Mouse (Mus musculus) mouse trophoblast stem cell (cell line): ENCODE measurements at regions not wholly inside any gene's neighbourhood (a gene's known extent, or its start where the extent isn't known, plus 50 kb on each side); places are given as distances from the start of the nearest gene placed in this dataset.

Source experiments
- in situ Hi-C, 2 experiments: fragments of 300-500 bp; cut with MseI, MboI; formaldehyde crosslinking; loops; 2 replicates in 1 of 2; 3 replicates in 1 of 2; pipeline ENCODE4 v1.15.1; 2025

DNA sequence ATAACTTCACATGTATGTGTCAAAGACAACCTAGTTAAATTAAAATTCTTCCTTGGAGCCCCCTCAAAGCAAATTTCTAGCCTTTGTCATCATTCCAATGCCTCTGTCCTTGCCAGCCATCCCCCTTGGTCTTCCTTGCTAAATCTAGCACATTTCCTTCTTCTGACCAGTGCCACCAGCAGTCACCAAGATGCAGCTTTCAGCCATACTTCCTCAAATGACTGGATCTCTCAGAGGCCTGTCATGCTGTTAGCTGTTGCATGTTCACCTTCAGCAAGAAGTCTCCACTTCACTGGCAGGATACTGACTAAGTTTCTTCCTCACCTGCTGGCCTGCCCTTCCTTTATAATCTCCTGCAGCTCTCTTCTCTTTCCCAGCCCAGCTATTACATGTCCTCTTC lies 261.3 kb downstream of the Pik3r1 start:
- in situ Hi-C loops = no loop called here

DNA sequence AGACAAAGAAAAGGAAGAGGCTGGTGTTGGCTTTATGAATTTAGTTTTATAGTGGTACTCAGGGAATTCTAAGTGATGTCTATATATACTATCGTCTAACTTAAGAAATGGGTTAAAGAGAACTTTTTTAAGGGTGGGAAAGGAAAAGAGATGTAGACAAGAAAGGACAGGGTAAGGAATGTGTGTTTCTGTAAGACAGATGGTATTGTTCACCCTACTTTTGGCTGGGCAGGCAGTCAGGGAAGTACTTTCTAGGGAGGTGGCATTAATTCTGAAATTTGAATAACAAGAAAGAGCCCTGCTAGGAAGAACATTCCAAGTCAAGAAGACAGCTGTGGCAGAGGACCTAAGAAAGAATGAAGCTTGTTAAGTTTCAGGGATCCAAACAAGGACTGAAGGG lies 263.0 kb downstream of the Pik3r1 start:
- in situ Hi-C loops = no loop called here

DNA sequence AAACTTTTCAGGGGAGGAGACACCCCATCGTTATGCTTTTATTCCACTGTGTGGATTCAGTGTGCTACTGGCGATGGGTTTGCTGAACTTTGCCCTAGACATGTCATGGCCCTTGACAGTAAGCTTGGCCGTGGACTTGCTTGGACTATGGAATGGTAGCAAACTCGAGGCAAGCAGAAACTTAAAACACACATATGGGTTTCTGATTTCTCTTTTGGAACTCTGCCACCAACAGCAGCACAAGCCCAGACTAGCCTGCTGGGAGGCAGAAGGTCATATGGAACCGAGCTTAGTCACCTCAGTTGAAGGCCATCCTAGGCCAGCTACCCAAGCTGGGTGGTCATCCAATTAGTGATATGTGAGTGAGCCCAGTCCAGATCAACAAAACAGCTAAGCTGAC lies 263.8 kb downstream of the Pik3r1 start:
- in situ Hi-C loops = no loop called here

DNA sequence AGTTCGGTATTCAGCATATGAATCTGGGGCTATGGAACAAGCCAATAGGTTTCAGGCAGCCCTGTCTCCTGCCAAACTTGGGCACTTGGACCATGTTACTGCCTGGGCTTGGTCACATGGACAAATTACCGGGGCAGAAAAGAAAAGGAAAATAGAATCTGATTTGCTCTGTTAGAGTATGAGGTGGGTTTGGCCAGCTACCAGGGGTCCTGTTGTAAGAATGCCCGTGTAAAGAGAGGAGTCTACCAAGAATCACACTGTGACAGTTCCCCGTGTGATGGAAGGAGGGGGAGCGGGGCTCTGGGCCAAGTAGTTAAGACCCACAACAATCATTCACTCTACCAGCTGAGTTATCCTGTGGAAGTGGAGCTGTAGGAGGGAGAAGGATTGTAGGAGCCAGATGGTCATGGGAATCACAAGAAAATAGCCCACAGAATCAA lies 266.2 kb downstream of the Pik3r1 start:
- in situ Hi-C loops = no loop called here

DNA sequence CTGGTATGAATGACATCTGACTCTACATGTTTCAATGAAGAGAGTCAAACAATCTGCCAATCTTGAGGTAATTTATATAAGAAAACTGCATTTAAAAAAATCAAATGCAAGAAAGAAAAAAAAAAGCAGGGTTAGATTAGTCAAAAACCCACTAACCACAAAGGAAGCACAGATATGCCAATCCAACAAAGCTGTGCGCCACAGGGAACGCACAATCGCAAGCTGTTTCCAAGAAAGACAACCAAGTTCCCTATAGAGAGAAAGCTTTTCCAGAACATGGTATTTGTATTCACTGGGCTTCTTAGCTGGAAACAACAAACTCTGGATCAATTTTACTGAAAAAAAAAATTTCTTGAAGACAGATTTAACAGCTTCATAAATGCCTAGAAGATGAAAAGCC lies 267.0 kb downstream of the Pik3r1 start:
- in situ Hi-C loops = no loop called here

DNA sequence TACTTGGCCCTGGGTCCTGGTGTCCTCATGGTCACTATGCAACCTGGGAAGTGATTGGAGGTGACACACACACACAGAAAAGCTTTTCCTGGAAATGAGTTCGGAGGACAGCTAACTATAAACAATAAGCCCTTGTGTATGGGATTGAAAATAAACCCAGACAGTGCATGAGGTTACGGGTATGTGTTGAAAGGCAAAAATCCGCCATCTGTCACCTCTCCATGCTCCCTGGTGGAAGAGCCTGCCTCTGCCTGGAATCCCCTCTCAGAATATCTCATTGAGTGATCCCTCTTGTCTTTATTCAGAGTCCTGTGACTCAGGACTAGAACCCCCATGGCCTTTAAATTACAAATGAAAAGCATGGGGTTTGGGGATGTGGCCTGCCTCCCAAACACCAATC lies 276.2 kb downstream of the Pik3r1 start:
- in situ Hi-C loops = no loop called here

DNA sequence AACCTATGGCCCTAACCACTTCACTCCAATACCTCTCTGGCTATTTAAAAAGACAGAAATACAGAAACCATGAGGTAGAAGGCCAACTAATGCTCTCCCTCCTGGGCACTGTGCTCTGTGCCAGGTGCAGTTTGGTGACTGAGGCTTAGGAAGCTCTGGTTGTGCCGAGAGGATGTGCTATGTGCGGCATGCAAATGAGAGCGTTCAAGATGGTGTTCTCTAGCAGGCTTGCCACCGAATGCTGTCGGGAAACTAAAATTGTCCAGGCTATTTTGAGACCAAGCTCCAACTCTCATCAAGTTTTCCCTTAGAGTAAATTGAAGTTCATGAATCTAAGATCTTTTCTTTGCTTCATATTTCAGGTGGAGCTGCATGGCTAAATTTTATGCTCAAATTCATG lies 277.1 kb downstream of the Pik3r1 start:
- in situ Hi-C loops = no loop called here

DNA sequence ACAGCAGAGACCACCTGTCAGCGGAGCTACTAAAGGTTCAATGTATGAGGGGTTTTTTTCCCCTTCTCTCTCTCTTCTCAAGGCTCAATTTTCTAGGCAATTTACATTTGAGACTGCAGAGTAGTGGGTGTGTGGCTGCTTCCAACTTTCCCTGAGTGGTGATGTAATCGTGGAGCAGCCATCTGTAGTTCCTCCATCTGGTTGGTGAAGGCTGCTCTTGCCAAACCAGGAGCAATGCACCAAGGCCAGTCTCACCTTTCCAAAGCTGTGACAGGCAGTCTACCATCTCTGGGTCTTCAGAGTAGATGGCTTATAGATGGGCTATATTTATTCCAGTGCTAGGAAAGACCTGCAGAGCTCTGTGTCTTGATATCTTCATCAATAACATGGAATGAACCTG lies 280.4 kb downstream of the Pik3r1 start:
- in situ Hi-C loops = no loop called here

DNA sequence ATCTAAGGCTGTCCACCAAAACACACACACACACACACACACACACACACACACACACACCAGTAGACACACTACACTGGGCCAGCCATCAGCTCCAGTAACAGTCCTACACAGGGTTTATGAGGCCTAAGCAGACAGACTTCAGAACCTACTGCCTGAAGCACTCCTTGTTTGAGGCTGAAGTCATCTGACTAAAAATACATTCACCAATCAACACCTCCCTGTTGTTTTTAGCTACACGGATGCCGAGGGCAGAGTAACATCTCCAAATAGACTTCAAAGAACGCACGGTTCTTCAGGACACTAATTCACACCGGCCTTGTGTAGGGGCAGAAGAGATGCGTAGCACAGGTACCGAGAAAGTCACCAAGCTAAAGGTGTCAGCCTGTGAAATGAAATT lies 282.2 kb downstream of the Pik3r1 start:
- in situ Hi-C loops = no loop called here

DNA sequence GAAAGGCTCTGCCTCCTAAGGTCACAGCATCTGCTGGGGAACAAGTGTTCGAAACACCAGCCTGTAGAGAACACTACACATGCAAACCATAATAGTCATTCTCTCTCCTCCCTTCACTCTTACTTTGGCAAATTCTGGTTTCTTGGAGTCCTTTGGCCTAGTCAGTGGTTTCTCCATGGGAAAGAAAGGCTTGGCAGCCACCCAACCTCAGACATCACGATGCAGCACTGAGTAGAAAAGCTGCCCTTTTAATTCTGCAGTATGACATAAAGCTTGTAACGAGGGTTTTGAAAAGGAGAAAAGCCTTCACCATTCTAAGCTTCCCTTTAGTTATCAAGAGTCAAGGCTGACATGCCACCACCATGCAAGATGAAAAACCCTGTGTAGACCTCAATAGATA lies 284.2 kb downstream of the Pik3r1 start:
- in situ Hi-C loops = no loop called here

DNA sequence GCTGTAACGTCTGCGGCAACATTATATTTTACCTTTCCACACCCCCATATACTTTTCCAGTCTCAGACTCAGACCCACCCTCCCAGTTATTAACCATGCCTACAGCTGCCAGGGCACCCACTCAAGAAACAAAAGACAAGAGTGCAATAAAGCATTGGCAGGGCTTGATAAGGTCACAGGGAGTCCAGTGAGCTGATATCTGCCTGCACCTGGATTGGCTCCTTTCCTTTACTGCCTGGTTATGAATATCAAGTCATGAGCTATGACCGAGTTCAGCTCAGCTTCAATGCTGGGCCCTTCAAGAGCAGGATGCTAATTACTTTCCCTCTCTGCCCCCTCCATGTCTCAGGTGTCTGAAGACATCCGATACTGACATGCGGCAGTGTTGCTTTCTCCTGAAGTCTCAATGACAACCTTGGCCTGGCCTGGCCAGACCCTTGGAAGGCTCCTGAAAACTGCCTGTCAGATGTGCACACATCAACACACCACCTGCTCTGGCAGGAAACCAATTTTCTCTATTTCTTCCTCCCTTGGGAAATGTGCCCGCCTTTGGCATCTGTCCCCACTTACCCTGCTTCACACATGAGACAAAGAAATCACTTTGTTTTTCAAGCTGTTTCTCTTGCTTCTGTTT lies 286.3 kb downstream of the Pik3r1 start:
- in situ Hi-C loops = no loop called here

DNA sequence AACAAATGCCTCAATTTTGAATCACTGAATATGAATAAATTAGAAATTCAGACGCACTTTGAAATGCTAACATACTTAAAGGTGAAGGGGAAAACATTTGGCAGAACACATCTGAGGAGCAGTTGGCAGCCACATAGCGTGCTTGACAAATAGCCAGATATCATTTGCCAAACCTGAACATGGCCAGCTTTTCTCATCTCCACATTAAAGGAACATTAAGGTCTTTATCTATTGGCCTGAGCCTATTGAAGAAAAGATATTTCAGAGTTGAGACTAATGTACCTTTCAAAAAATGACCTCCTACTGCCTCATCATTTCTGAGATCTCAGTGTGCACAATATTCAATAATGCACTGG lies 288.7 kb downstream of the Pik3r1 start:
- in situ Hi-C loops = no loop called here

DNA sequence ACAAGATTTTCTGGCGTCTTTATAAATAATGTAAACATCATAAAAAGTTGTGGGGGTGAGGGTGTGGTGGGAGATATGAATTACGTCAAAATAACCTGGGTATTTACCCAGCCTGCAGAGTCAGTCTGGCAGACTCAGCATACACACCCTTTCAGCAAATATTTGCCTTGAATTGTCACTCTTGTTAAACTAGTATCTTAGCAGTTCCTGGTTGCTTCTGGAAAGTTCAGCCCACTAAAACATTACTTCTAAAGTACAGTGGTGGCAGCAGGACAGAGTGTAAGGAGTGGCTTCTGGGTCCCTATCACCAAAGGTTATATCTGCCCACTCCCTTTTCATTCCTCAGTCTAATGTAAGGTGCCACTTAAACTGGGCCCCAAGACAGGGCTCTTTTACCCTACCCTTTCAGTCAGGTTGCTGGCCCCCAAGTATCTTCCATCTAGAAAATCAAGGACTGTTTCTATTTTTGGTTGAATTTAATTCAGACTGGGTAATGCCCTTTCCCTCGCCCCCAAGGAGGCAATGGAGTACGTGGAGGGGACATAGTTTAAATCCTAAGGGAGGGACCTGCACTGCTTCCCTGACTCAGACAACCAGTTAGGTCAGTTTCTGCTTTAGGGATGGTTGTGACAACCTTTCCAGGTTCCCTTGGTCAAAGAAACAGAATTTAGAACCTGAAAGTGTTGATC lies 289.3 kb downstream of the Pik3r1 start:
- in situ Hi-C loops = no loop called here

DNA sequence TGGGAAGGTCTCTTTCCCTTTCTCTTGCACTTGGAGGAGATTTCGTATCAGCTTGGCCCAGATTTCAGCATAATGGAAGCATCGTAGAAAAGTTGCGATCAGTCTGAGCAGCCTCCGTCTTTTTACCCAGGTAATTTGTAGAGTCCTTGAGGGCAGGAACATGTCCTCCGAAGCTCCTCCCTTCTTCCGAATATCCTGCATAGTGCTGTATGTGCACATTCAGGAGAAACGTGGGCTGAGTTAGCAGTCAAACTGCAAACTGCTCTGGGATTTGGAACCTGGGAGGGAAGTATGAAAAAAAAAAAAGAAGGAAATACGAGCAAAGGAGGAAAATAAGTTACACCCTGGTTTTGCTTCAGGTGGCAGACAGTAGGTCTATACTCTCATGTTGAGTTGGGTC lies 294.7 kb downstream of the Pik3r1 start:
- in situ Hi-C loops = no loop called here

DNA sequence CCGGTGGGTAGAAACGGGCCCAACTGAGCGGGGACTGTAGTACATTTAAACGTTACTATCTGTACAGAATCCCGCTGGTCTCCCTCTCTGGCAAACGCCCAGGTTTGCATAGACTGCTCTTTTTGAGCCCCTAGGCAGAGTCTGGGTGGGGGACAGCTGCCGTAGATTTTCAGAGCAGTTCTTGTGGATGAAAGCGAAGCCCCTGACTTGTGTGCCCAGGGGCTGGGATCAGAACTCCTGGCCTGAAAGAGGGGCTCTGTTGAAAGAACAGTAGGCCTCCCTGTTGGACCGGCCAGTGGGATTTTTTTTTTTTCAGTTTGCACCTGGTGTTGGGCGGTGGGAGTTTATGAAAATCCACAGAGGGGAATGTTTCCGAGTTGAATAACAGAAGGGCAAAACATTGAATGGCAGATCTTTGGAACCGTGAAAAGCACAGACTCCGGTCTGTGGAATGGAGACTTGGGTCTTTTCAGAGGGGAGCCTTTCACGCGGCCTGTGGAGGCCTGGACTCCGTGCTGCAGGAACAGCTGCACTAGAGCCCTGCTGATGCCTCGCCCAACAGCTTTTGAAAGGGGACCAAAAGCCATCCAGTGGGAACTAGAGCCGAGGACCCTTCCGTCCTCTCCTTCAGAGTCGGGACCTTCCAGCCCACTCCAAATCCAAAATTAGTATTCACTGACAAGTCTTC lies 297.3 kb downstream of the Pik3r1 start:
- in situ Hi-C loops = no loop called here

DNA sequence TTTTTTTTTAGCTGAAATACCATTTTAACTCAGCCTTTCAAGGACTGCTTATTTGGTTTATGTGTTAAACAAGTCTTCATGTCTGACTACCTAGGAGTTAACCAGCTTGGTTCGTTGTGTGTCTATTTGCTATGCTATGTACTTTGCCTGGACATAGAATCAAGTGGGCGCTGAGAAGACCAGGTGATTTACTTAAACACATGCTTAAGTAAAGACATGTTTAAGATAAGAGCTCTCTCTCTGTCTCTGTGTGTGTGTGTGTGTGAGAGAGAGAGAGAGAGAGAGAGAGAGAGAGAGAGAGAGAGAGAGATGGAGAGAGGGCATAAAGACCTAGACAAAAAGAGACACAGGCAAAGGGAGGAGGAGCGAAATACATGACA lies 302.3 kb downstream of the Pik3r1 start:
- in situ Hi-C loops = no loop called here

DNA sequence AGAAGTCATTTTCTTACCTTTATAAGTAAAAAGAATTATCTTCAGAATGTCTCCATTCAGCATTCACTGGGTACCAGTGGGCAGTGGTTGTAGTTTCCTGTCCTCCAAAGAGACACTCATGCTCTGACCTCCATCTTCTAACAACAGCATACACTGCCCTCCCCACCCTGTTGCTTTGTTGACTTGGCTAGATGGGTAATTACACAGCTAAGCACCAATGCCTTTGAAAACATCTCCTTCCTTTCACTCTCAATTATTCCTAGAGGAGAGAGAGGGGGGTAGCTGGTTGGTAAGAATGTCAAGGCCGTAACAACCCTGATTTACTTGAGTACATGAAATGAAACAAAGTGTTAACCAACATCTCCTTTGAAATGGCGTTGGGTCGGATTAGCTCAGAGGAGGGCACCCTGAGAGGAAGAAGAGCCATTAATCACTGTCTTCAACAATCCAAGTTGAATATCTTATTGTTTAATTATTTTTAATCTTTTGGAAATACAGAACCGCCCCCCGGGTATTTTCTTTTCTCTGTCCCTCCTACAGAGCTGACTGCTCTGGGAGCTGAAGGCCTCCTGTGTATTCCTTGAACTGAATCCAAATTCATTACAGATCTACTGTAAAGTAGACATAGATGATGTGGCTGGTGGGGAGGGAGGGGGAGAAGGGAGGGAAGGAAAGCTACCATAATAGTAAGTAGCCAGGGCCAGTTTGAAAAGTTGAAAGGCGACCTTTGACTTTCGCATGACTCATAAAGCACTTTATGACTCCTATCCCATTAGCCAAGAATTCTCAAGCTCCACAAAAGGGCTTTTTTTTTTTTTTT lies 302.9 kb downstream of the Pik3r1 start:
- in situ Hi-C loops = no loop called here

DNA sequence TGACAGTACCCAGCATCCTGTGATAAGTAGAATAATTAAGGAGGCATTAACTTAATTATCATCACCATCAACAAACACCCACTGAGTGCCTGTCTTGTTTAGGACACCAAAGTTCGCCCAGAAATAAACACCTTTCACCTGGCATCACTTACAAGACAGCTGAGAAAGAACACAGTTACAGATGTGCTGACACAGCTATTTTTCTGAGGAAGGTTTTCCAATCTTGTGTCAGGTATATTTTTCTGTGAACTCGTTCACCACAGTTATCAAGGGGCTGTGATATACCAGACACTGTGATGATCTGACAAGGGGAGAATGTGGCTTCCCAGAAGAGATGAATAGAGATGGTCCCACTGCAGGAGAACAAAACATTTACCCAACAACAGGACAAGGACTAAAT lies 311.1 kb downstream of the Pik3r1 start:
- in situ Hi-C loops = no loop called here

DNA sequence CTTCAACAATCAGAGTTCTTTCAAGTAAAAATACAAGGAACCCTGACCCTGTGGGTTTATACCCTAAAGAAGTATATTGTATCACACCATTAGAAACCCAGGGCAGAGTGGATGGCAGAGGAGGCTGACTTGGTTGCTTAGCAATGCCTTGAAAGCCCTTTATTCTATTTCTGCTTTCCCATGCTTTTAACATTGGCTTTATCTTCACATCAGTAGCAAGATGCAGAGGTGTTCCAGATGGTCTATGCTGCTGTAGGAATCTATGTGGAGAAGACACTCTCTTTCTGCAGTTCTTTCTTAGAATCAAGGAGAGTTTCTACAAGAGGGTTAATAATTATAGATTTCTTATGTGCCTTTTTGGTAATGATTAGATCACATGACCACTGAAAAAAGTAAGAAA lies 313.7 kb downstream of the Pik3r1 start:
- in situ Hi-C loops = no loop called here

DNA sequence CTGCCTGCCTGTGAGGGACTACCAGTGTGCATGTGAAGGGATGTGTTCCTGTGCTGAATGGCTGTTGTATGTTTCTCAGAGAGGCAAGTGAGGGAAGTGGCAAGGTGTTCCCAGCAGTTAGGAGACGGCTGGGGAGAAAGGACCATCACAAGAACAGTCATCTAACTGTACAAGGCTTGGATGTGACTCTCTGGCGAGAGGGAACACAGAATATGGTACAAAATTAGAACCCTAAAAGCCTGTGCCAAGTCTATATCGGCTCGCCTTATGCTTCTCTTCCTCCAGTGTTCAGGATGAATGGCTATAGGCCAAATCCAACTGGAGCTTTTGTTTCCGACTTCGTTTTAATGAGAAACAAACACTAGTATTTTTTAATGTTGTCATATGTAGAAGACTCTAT lies 317.5 kb downstream of the Pik3r1 start:
- in situ Hi-C loops = no loop called here

DNA sequence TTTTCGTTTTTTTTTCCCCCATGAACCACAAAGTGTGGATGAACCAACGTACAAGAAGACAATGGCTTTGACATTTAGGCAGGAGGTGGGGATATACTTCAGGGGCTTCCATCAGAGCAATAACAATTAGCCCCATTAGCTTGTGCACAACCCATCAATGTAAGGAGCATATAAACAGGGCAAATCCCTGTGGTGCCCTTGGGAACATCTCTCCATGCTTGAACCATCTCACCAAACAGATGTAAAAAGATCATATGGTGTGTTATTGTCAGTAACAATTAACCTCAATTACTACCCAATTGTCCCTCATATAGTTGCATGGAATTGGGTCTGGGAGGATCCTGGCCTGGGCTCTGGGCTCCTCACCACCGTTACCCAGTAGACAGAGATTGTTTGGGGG lies 328.5 kb downstream of the Pik3r1 start:
- in situ Hi-C loops = no loop called here

DNA sequence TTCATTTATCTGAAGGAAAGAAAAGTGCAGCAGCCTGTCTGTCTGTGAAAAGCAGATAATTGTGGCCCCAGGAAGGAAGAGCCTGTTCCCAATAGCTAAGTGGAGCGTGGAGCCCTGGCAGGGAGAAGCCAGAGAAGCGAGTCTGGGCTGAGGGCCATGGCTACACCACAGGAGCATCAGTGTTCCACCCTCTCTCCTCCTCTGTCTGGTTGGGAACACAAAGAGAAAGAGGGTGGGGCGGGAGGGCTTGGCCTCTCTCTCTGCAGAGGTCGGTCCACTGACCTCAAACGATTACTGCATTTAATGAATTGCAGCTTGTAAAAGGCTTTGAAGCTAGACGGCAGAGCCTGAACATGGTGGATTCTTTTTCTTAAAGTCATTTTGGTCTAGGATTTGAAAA lies 329.0 kb downstream of the Pik3r1 start:
- in situ Hi-C loops = no loop called here

DNA sequence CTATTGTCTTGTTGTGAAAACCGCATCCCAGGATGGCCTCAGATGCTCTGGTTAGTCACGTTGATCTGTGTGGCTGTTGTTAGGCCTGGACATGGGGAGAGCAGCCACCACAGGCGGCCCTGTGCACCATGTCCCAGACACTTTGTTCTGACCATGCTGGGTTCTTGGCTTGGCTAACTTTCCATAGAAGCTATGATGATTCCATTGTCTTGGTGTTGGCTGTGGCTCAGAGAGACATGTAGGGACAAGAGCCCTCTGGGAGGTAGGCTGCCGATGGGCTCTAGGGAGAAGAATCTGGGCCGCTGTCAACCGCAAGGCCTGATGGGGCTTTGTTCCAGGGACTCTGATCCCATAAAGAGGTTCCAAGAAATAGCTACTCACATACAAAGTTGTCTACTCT lies 334.9 kb downstream of the Pik3r1 start:
- in situ Hi-C loops = no loop called here
